ENCODE assay signal across 26 mouse cellular contexts in genomic region chr1:92930171-92930706, GRCm38 (mm10). TPM values are rescaled to one million over a fixed set of nuclear protein-coding genes. Genes with fewer than 3 reads are reported as not detected.
DNase-seq lines count a peak whose midpoint lies in the region; ATAC-seq and TF ChIP-seq lines count a peak whose summit lies in the region.
"Had no signal": no experiment of that assay in that cellular context is flagged by ENCODE, and none has a peak within 500 bp of the region (broad histone marks: within the 10 kb centered on the region; RNA-seq: fewer than 3 reads in every experiment).

No protein-coding gene starts in this region.

- TF ChIP-seq CTCF in C2C12 (IDR thresholded peaks at IDR 0.05; ENCODE audit: control insufficient read depth, insufficient read depth, insufficient read length) = no peak

- DNase-seq in kidney, adult 18-20 months = peak; percentile 73
- peak; percentile 96 for DNase-seq in fat pad, adult 2 months (ENCODE audit: extremely low read depth, low read depth, low spot score)
- DNase-seq in kidney, postnatal 25 days = peak; percentile 77 to 86
- DNase-seq in layer of hippocampus, postnatal 36 days = no peak
- no peak for DNase-seq in retina, embryonic 14.5 days (ENCODE audit: low spot score)
- no peak for DNase-seq in heart, adult 8-10 months (ENCODE audit: low spot score)
- DNase-seq: cerebellum, adult 11-12 months; cerebellum, postnatal 14 days; forebrain, postnatal 0 days; heart, postnatal 14 days; liver, postnatal 0 days had no signal

- H3K4me1 ChIP-seq in kidney, embryonic 16.5 days (ENCODE audit: insufficient read depth, low read length) = peaks cover 8% of the 10 kb centered on the region

- peaks cover 4% of the 10 kb centered on the region for H3K79me2 ChIP-seq in C2C12 (ENCODE audit: control insufficient read depth, insufficient read depth)

- H3K9me3 ChIP-seq in kidney, embryonic 16.5 days (ENCODE audit: low read length) = peaks cover 5% of the 10 kb centered on the region; the same call in 1 of the 2 replicates
- H3K9me3 ChIP-seq: forebrain, embryonic 12.5 days; liver, embryonic 12.5 days; midbrain, embryonic 12.5 days; neural tube, embryonic 12.5 days; stomach, embryonic 15.5 days had no signal

- WGBS in kidney, embryonic 16.5 days = 32% methylated on average over 1 of the region's 1 CpGs

- ATAC-seq in kidney, embryonic 16.5 days (ENCODE audit: low FRiP score, low TSS enrichment) = no peak
- ATAC-seq: forebrain, postnatal 0 days; hindbrain, embryonic 16.5 days; liver, embryonic 12.5 days; liver, postnatal 0 days; Patski had no signal

- H3K36me3 ChIP-seq in kidney, embryonic 16.5 days (ENCODE audit: insufficient read depth, low read length) = no peaks in the 10 kb centered on the region
- H3K36me3 ChIP-seq in C2C12 (ENCODE audit: control insufficient read depth, insufficient read depth) = no peaks in the 10 kb centered on the region
- H3K36me3 ChIP-seq: forebrain, embryonic 12.5 days; limb, embryonic 12.5 days; liver, embryonic 12.5 days; midbrain, embryonic 12.5 days; neural tube, embryonic 12.5 days; stomach, embryonic 15.5 days had no signal

- no peak overlapping the region for H3K27ac ChIP-seq in kidney, embryonic 16.5 days (ENCODE audit: low read length)
- H3K27ac ChIP-seq: forebrain, embryonic 12.5 days; limb, embryonic 12.5 days; liver, embryonic 12.5 days; midbrain, embryonic 12.5 days; neural tube, embryonic 12.5 days; stomach, embryonic 15.5 days had no signal

- peaks cover 4% of the 10 kb centered on the region for H3K79me3 ChIP-seq in C2C12 (ENCODE audit: low read depth)

- H3K9ac ChIP-seq in kidney, embryonic 16.5 days (replicated peaks; ENCODE audit: low read length) = no peak overlapping the region
- H3K9ac ChIP-seq: forebrain, embryonic 12.5 days; forebrain, postnatal 0 days; limb, embryonic 12.5 days; liver, embryonic 12.5 days; liver, postnatal 0 days; midbrain, embryonic 12.5 days; neural tube, embryonic 12.5 days; stomach, embryonic 15.5 days had no signal

- H3ac ChIP-seq in C2C12 (ENCODE audit: control insufficient read depth, insufficient read length, low read depth) = no peak overlapping the region

- H3K27me3 ChIP-seq in kidney, embryonic 16.5 days (ENCODE audit: insufficient read depth, low read length) = no peaks in the 10 kb centered on the region
- H3K27me3 ChIP-seq in C2C12 (ENCODE audit: control insufficient read depth, insufficient read depth, insufficient read length) = no peaks in the 10 kb centered on the region
- H3K27me3 ChIP-seq: limb, embryonic 12.5 days; neural tube, embryonic 12.5 days had no signal

- H3K4me3 ChIP-seq in kidney, embryonic 16.5 days (ENCODE audit: low read length) = no peak overlapping the region
- no peak overlapping the region for H3K4me3 ChIP-seq in C2C12 (ENCODE audit: insufficient read depth, poor library complexity, severe bottlenecking)
- H3K4me3 ChIP-seq: erythroblast, embryonic 14.5 days; forebrain, embryonic 12.5 days; limb, embryonic 12.5 days; liver, embryonic 12.5 days; megakaryocyte, embryonic 14.5 days; midbrain, embryonic 12.5 days; myocyte; neural tube, embryonic 12.5 days; stomach, embryonic 15.5 days had no signal

- no peak overlapping the region for H3K4me2 ChIP-seq in kidney, embryonic 16.5 days (replicated peaks; ENCODE audit: low read depth, low read length)
- H3K4me2 ChIP-seq: forebrain, embryonic 12.5 days; limb, embryonic 12.5 days; liver, embryonic 12.5 days; midbrain, embryonic 12.5 days; neural tube, embryonic 12.5 days; stomach, embryonic 15.5 days had no signal

TF ChIP-seq in C2C12, 6 proteins besides CTCF, POLR2A, EP300 and RAD21:
- TF ChIP-seq USF1 (IDR thresholded peaks at IDR 0.05; ENCODE audit: low read depth) (peak; percentile 22), FOSL1 (IDR thresholded peaks at IDR 0.05; ENCODE audit: insufficient read depth, low read length, poor library complexity, severe bottlenecking) (no peak)
TF ChIP-seq in C2C12: peak in this region for 1.

RNA-seq across cellular contexts. Expression of gene Capn10, which starts 3.9 kb away (rescaled TPM):
- polyA plus RNA-seq in kidney, embryonic 16.5 days (2015; fragmentation: Nextera tagmentation; extraction: Ambion mirVana) = 42.8 and 44.8 TPM in 2 replicates
- polyA plus RNA-seq in C2C12 (2012; fragmentation: generic; extraction: Trizol) = 19.8 TPM
- 10 to 100 TPM; 42.2 to 45.8 TPM for total RNA-seq in layer of hippocampus, postnatal 36 days (2021)
- 1 to 10 TPM; 4.9 to 7.4 (median 6.7) TPM for total RNA-seq in heart, adult 8-10 months (2022)

RNA-seq across cellular contexts. Expression of gene Rnpepl1, which starts 19.7 kb away (rescaled TPM):
- polyA plus RNA-seq in kidney, embryonic 16.5 days (2015; fragmentation: Nextera tagmentation; extraction: Ambion mirVana) = 14.8 and 31.1 TPM in 2 replicates
- 29.9 TPM for polyA plus RNA-seq in C2C12 (2012; fragmentation: generic; extraction: Trizol)
- total RNA-seq in layer of hippocampus, postnatal 36 days (2021) = 10 to 100 TPM; 37.2 to 44.5 TPM
- 10 to 100 TPM; 72.0 to 80.4 (median 77.3) TPM for total RNA-seq in heart, adult 8-10 months (2022)

RNA-seq across cellular contexts. Expression of gene Gpr35, which starts 20.4 kb away (rescaled TPM):
- polyA plus RNA-seq in kidney, embryonic 16.5 days (2015; fragmentation: Nextera tagmentation; extraction: Ambion mirVana) = 0.50 and 0.62 TPM in 2 replicates
- 0.13 TPM for polyA plus RNA-seq in C2C12 (2012; fragmentation: generic; extraction: Trizol)
- under 1 TPM; 0.25 to 0.51 TPM for total RNA-seq in layer of hippocampus, postnatal 36 days (2021)
- 1 to 10 TPM in 1 of 4 experiments, under 1 TPM in 3; 0.19 to 1.3 (median 0.47) TPM for total RNA-seq in heart, adult 8-10 months (2022)
- polyA plus RNA-seq: hindbrain, embryonic 11.5 days; Patski had no signal

RNA-seq across cellular contexts. Expression of gene Dusp28, which starts 23.5 kb away (rescaled TPM):
- 12.3 and 13.9 TPM in 2 replicates for polyA plus RNA-seq in kidney, embryonic 16.5 days (2015; fragmentation: Nextera tagmentation; extraction: Ambion mirVana)
- 9.3 TPM for polyA plus RNA-seq in C2C12 (2012; fragmentation: generic; extraction: Trizol)
- total RNA-seq in layer of hippocampus, postnatal 36 days (2021) = 10 to 100 TPM; 11.4 to 12.3 TPM
- total RNA-seq in heart, adult 8-10 months (2022) = 10 to 100 TPM; 15.6 to 16.6 (median 16.5) TPM

RNA-seq across cellular contexts. Expression of gene Ankmy1, which starts 27.5 kb away (rescaled TPM):
- polyA plus RNA-seq in kidney, embryonic 16.5 days (2015; fragmentation: Nextera tagmentation; extraction: Ambion mirVana) = 0.52 and 0.63 TPM in 2 replicates
- polyA plus RNA-seq in C2C12 (2012; fragmentation: generic; extraction: Trizol) = 0.57 TPM
- under 1 TPM in 1 of 2 experiments, not detected in 1; 0.15 TPM for total RNA-seq in layer of hippocampus, postnatal 36 days (2021)
- under 1 TPM in 2 of 4 experiments, not detected in 2; 0.09 to 0.11 TPM for total RNA-seq in heart, adult 8-10 months (2022)
- total RNA-seq: midbrain, postnatal 0 days had no signal
- polyA plus RNA-seq: erythroblast, embryonic 14.5 days had no signal

Comparison
In these comparisons a context has a peak if more than half of its experiments do, and no peak if none do; other contexts are left out.
1. DNase-seq: peak in kidney, adult 18-20 months (single experiment), fat pad, adult 2 months (single experiment) and kidney, postnatal 25 days (2 of 2); none in layer of hippocampus, postnatal 36 days (0 of 2), retina, embryonic 14.5 days (single experiment) and heart, adult 8-10 months (single experiment).
2. RNA of gene Capn10, which starts 3.9 kb away (total RNA-seq): 42.2 to 45.8 TPM in layer of hippocampus, postnatal 36 days; 4.9 to 7.4 TPM in heart, adult 8-10 months; every median in the first group is over 4 times any median in the second.